Mouse (Mus musculus) hindbrain, embryonic 10.5 days (tissue): Measurements from ENCODE around the gene Otog. TPM values are rescaled to one million over a fixed set of nuclear protein-coding genes. Genes with fewer than 3 reads are reported as not detected.

Source experiments
- DNase-seq: peaks from one replicate; pipeline ENCODE4 v3.0.0-alpha.2; 2017; ENCODE audit warnings: low spot score
- H3K27ac ChIP-seq: fragments of 300-500 bp; sonication (generic); 2 replicates; pipeline ENCODE4 v1.5.1; 2016; ENCODE audit warnings: mild to moderate bottlenecking, moderate library complexity
- H3K27me3 ChIP-seq: fragments of 300-500 bp; sonication (generic); 2 replicates; pipeline ENCODE4 v1.6.1; 2016; ENCODE audit warnings: mild to moderate bottlenecking; ENCODE audit not compliant: poor library complexity, insufficient read depth, severe bottlenecking
- H3K36me3 ChIP-seq: fragments of 300-500 bp; sonication (generic); 2 replicates; pipeline ENCODE4 v1.6.1; 2016; ENCODE audit warnings: mild to moderate bottlenecking, moderate library complexity
- H3K4me1 ChIP-seq: fragments of 300-500 bp; sonication (generic); replicated peaks from 2 replicates; pipeline ENCODE4 v1.6.1; 2016; ENCODE audit warnings: mild to moderate bottlenecking
- H3K4me3 ChIP-seq: fragments of 300-500 bp; sonication (generic); 2 replicates; pipeline ENCODE4 v1.5.1; 2016; ENCODE audit warnings: mild to moderate bottlenecking, moderate library complexity
- H3K9me3 ChIP-seq: fragments of 300-500 bp; sonication (generic); 2 replicates; pipeline ENCODE4 v1.6.1; 2016; ENCODE audit warnings: mild to moderate bottlenecking, moderate library complexity
- WGBS: fragments of 180-500 bp; shearing (Covaris S2); methylation state at CpG from one replicate; pipeline ENCODE4 v1.1.7; 2016; 5-methylcytosine and 5-hydroxymethylcytosine counted together
- polyA plus RNA-seq: library from polyadenylated mRNA; unstranded; fragments of >200 nt; fragmentation: Nextera tagmentation; extraction: Ambion mirVana; gene quantifications from 2 replicates; pipeline ENCODE4 v1.2.1, GENCODE M21; 2016

Otog gene
- 0.31 and 1.7 TPM in 2 replicates for polyA plus RNA-seq

GRCm38 (mm10) chr7:46240696-46241095, at the start of gene Otog:
Gene Otog, plus strand, starts transcription at chr7:46240987.
- Histone ChIP-seq H3K27me3 (peaks cover 14% of the 10 kb centered on the region; the same call in 1 of the 2 replicates), H3K9me3 (no peaks in the 10 kb centered on the region), H3K27ac (peak within 1 kb of the TSS; percentile 60; the same call in 1 of the 2 replicates), H3K36me3 (no peaks in the 10 kb centered on the region), H3K4me1 (peaks cover 33% of the 10 kb centered on the region), H3K4me3 (no peak within 1 kb of the TSS)
- DNase-seq: no peak
- 33% methylated on average over 2 of the region's 2 CpGs for WGBS

DNA sequence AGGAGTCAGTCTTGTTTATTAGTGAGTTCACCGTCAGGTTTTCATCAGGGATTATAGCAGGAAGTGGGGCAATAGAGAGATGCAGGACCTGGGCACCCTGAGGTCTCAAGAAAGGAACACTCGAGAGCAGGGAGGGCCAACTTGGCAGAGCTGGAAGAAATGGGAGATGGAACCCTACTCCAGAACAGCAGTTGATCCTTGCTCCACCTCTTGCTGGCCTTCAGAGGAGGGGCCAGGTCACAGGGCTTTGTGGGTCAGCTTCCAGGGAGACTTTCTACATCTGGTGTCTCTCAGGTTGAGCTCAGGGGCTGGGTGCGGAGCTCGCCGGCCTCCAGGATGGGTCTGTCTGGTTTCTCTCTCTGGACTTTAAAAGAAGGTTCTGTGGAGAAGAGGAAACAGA, 45.4 kb upstream of the Otog start:
- Histone ChIP-seq H3K36me3 (no peaks in the 10 kb centered on the region), H3K27ac (no peak overlapping the region), H3K4me1 (0 out of 2 replicates have a peak, but pooled peaks cover 2% of the 10 kb centered on the region), H3K27me3 (no peaks in the 10 kb centered on the region), H3K9me3 (no peaks in the 10 kb centered on the region), H3K4me3 (no peak overlapping the region)
- 85% methylated on average over 5 of the region's 5 CpGs for WGBS
- DNase-seq: no peak

DNA sequence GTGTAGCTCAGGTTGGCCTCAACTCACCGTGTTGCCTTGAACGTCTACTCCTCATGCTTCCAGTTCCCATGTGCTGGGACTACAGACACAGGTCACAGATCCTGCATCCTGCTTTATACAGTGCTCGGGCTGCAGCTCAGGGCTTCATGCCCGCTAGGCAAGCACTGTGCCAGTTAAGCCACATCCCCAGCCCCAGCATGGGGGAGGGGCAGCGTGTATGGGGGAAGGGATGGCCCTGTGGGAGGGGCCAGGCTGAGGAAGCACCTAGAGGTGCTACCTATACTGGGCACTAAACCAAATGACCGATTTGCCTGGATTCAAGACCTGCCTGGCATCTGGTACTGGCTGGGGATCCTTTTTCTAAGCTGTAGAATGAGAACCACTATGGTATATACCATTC, 40.8 kb upstream of the Otog start:
- H3K9me3 ChIP-seq: no peaks in the 10 kb centered on the region

GRCm38 (mm10) chr7:46201649-46202048, 39.1 kb upstream of the Otog start:
- Histone ChIP-seq H3K4me3 (peak overlapping the region; percentile 30; the same call in 1 of the 2 replicates), H3K27ac (peak overlapping the region; percentile 85), H3K4me1 (peaks cover 29% of the 10 kb centered on the region), H3K9me3 (no peaks in the 10 kb centered on the region), H3K27me3 (peaks cover 9% of the 10 kb centered on the region; the same call in 1 of the 2 replicates), H3K36me3 (no peaks in the 10 kb centered on the region)
- 15% methylated on average over 14 of the region's 14 CpGs for WGBS
- peak; percentile 71 for DNase-seq

More for the DNA sequence above, 40.8 kb upstream of the Otog start:
- WGBS: 71% methylated on average over 6 of the region's 6 CpGs
- H3K27me3 ChIP-seq: peaks cover 9% of the 10 kb centered on the region; the same call in 1 of the 2 replicates
- H3K4me3 ChIP-seq: no peak overlapping the region
- peaks cover 29% of the 10 kb centered on the region for H3K4me1 ChIP-seq
- no peak for DNase-seq
- no peak overlapping the region for H3K27ac ChIP-seq
- H3K36me3 ChIP-seq: no peaks in the 10 kb centered on the region

GRCm38 (mm10) chr7:46204046-46204471, 36.7 kb upstream of the Otog start:
- peak; percentile 50 for DNase-seq
- Histone ChIP-seq H3K4me3 (no peak overlapping the region), H3K27ac (no peak overlapping the region), H3K36me3 (no peaks in the 10 kb centered on the region), H3K4me1 (peaks cover 29% of the 10 kb centered on the region), H3K27me3 (peaks cover 9% of the 10 kb centered on the region; the same call in 1 of the 2 replicates), H3K9me3 (no peaks in the 10 kb centered on the region)
- 45% methylated on average over 11 of the region's 11 CpGs for WGBS

- no peak for DNase-seq
- Histone ChIP-seq H3K9me3 (no peaks in the 10 kb centered on the region), H3K27ac (no peak overlapping the region), H3K4me3 (no peak overlapping the region), H3K36me3 (no peaks in the 10 kb centered on the region), H3K27me3 (peaks cover 9% of the 10 kb centered on the region; the same call in 1 of the 2 replicates), H3K4me1 (peaks cover 27% of the 10 kb centered on the region)
- WGBS: 84% methylated on average over 6 of the region's 6 CpGs
These were observed 36.0 kb upstream of the Otog start for GRCm38 (mm10) chr7:46204775-46205174.

DNA sequence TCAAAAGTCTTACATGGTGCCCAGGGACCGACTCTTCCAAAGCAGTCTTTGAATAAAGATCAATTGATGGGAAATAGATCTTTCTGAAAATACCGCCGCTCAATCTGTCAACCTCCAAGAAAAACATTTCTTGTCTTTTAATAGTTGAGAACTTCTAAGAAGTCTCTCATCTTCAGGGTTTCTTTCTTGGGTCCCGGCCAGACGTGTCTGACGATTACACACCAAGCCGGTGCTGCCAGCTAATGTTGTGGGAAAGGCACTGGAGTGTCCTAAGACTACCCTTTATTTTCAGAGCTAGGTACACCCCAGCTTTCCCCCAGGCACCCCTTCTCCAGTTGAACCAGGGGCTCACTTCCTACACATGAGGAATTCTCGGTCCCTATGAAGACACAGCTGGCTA, 32.7 kb upstream of the Otog start:
- WGBS: 90% methylated on average over 8 of the region's 8 CpGs
- H3K27me3 ChIP-seq: 0 out of 2 replicates have a peak, but pooled peaks cover 5% of the 10 kb centered on the region
- H3K4me3 ChIP-seq: no peak overlapping the region

DNA sequence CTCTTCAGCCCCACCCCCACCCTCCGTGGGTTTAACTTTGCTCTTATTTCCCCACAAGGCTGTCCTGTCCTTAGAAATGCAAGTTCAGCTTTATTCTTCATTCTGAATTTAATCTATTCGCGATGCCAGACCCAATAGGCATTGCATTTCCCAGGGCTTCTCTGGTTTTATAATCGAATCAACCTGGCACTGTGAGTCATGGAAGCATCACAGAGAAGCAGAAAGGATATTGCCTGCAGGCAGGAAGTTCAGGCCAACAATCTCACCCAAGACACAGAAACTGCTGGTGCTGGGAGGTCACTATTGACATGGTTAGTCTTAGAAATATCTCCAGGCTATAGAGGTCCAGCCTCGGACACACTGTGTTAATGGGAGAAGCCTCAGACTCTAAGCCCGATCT, 30.5 kb upstream of the Otog start:
- no peaks in the 10 kb centered on the region for H3K27me3 ChIP-seq
- H3K27ac ChIP-seq: no peak overlapping the region
- no peak overlapping the region for H3K4me3 ChIP-seq
- no peak for DNase-seq
- H3K4me1 ChIP-seq: no peaks in the 10 kb centered on the region
- H3K9me3 ChIP-seq: no peaks in the 10 kb centered on the region
- WGBS: 90% methylated on average over 6 of the region's 6 CpGs
- no peaks in the 10 kb centered on the region for H3K36me3 ChIP-seq

More for the DNA sequence above, 32.7 kb upstream of the Otog start:
- Histone ChIP-seq H3K27ac (no peak overlapping the region), H3K36me3 (no peaks in the 10 kb centered on the region), H3K9me3 (no peaks in the 10 kb centered on the region), H3K4me1 (0 out of 2 replicates have a peak, but pooled peaks cover 4% of the 10 kb centered on the region)
- DNase-seq: no peak

DNA sequence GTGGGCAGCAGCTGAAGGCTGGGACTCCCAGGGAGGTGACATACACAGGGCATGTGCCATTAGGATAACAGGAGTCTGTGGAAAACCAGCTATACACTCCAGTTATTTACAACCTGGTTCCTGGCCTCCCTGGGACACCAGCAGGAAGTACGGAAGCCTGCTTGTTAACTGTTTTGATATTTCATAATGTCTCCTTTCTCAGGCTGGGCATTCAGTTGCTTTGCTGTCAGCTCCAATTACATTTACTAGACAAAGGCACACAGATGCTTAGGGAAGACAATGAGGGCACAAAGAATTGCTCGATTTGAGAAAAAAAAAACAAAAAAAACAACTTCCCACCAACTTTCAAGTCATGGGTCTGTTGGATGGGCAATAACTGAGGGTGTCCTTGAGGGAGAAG, 24.3 kb upstream of the Otog start:
- no peaks in the 10 kb centered on the region for H3K9me3 ChIP-seq
- no peaks in the 10 kb centered on the region for H3K36me3 ChIP-seq
- H3K4me1 ChIP-seq: peaks cover 18% of the 10 kb centered on the region
- no peak for DNase-seq
- H3K4me3 ChIP-seq: no peak overlapping the region
- peaks cover 16% of the 10 kb centered on the region for H3K27me3 ChIP-seq
- no peak overlapping the region for H3K27ac ChIP-seq
- WGBS: 74% methylated on average over 2 of the region's 2 CpGs

DNA sequence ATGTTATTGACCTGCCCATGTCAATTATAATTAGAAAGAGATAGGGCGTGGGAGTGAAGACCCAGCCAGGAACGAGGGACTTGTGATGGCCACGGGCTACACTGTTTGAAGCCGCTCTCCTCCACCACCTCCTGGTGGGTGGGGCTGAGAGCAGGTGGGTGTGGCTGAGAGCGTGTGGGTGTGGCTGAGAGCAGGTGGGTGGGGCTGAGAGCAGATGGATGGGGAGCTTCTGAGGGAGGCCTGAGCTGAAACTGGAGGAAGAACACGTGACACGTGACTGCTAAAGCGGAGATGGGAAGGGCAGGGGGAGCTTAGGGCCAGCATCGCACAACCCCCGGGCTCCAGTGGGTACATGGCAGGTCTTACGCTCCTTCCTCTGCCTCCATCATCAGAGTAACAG, 22.4 kb upstream of the Otog start:
- Histone ChIP-seq H3K9me3 (no peaks in the 10 kb centered on the region), H3K4me1 (peaks cover 18% of the 10 kb centered on the region), H3K27ac (no peak overlapping the region), H3K4me3 (no peak overlapping the region), H3K36me3 (no peaks in the 10 kb centered on the region), H3K27me3 (peaks cover 16% of the 10 kb centered on the region)
- DNase-seq: peak; percentile 65
- WGBS: 16% methylated on average over 11 of the region's 11 CpGs

DNA sequence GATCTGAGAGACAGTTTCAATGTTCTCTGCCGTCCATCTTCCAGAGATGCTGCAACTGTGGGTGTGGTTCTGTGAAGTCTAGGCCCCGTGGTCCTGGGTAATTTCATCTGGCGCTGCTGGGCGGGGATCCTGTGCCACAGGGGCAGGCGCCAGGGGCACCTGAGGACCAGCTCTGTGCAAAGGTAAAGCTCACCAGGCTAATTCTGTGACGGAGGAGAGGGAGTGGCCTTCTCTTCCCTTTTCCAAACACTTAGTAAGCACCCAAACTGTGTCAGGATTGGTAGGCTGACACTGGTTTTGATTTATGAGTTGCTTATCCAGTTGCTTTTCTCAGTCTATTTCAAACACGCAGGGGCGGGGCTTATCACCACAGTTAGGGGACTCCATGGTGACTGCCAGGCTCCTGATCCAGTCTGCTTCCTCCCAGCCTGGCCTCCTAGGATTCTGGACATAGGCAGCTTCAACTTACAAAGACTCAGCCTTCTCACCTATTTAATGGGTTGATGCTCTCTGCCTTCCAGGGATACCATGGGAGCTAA, 20.1 kb upstream of the Otog start:
- no peaks in the 10 kb centered on the region for H3K9me3 ChIP-seq
- no peak for DNase-seq
- no peak overlapping the region for H3K27ac ChIP-seq
- WGBS: 83% methylated on average over 8 of the region's 8 CpGs
- H3K27me3 ChIP-seq: peaks cover 16% of the 10 kb centered on the region
- H3K4me1 ChIP-seq: peaks cover 18% of the 10 kb centered on the region
- no peaks in the 10 kb centered on the region for H3K36me3 ChIP-seq
- no peak overlapping the region for H3K4me3 ChIP-seq

GRCm38 (mm10) chr7:46226253-46226652, 14.5 kb upstream of the Otog start:
- WGBS: 26% methylated on average over 7 of the region's 7 CpGs
- H3K4me3 ChIP-seq: no peak overlapping the region

DNA sequence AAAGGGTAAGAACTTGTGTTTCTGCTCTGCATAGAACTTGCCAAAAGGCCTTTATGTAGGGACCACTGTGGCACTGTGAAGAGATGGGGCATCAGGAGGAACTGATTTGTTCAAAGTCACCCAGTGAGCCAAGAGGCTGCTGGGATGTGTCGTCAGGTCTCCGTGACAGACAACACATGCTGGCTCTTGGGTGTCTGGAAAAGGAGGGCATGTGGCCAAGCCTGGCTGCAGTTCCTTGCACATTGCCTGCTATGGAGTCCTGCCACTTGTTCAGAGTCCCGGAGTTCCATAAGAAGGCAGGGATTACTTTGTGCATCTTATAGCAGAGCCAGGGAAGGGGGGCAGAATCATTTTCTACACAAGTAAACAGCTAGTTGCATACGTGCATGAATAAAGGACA, 13.9 kb upstream of the Otog start:
- WGBS: 79% methylated on average over 4 of the region's 4 CpGs
- no peak for DNase-seq
- H3K9me3 ChIP-seq: no peaks in the 10 kb centered on the region
- H3K27ac ChIP-seq: no peak overlapping the region
- H3K4me1 ChIP-seq: peaks cover 25% of the 10 kb centered on the region
- H3K36me3 ChIP-seq: no peaks in the 10 kb centered on the region
- no peaks in the 10 kb centered on the region for H3K27me3 ChIP-seq
- no peak overlapping the region for H3K4me3 ChIP-seq

More at GRCm38 (mm10) chr7:46226253-46226652, 14.5 kb upstream of the Otog start:
- peak; percentile 70 for DNase-seq
- peaks cover 25% of the 10 kb centered on the region for H3K4me1 ChIP-seq
- no peaks in the 10 kb centered on the region for H3K36me3 ChIP-seq
- H3K27me3 ChIP-seq: no peaks in the 10 kb centered on the region
- H3K27ac ChIP-seq: no peak overlapping the region
- H3K9me3 ChIP-seq: no peaks in the 10 kb centered on the region
